Mouse (Mus musculus) c-Kit-positive CD71-positive TER-119-positive erythroid progenitor cells, embryonic 14.5 days (primary cell): Measurements from ENCODE around the gene Sema5a.
"Not testable (repeated sequence)": the region's sequence is repeated elsewhere in the genome, so short reads cannot be mapped to it uniquely, and the experiment has no call there.

Experiments used
- DNase-seq: peaks from one replicate; pipeline ENCODE4 v3.0.0-alpha.2; 2013; ENCODE audit warnings: low spot score

The Sema5a gene

GRCm38 (mm10) chr15:32244344-32244955 is at the start of gene Sema5a:
TSS of gene Sema5a (plus strand) at chr15:32244810.
- peak; percentile 14 for DNase-seq

GRCm38 (mm10) chr15:32198076-32198475 is 46.5 kb upstream of the Sema5a start:
- DNase-seq: no peak

GRCm38 (mm10) chr15:32198561-32198960 is 46.0 kb upstream of the Sema5a start:
- no peak for DNase-seq

GRCm38 (mm10) chr15:32203242-32203641 is 41.4 kb upstream of the Sema5a start:
- DNase-seq: no peak

GRCm38 (mm10) chr15:32204908-32205307 is 39.7 kb upstream of the Sema5a start:
- DNase-seq: no peak

GRCm38 (mm10) chr15:32214687-32215086 is 29.9 kb upstream of the Sema5a start:
- DNase-seq: not testable (repeated sequence)

GRCm38 (mm10) chr15:32223028-32223427 is 21.6 kb upstream of the Sema5a start:
- no peak for DNase-seq

- DNase-seq: no peak
These were observed 19.2 kb upstream of the Sema5a start for GRCm38 (mm10) chr15:32225394-32225793.

GRCm38 (mm10) chr15:32226381-32226780 is 18.2 kb upstream of the Sema5a start:
- no peak for DNase-seq

GRCm38 (mm10) chr15:32226888-32227395 is 17.7 kb upstream of the Sema5a start:
- no peak for DNase-seq

- no peak for DNase-seq
These were observed 14.5 kb upstream of the Sema5a start for GRCm38 (mm10) chr15:32230066-32230465.

- DNase-seq: no peak
These were observed 12.4 kb upstream of the Sema5a start for GRCm38 (mm10) chr15:32232189-32232588.

- not testable (repeated sequence) for DNase-seq
These were observed 11.9 kb upstream of the Sema5a start for GRCm38 (mm10) chr15:32232666-32233141.

- DNase-seq: no peak
These were observed 11.2 kb upstream of the Sema5a start for GRCm38 (mm10) chr15:32233451-32233850.

GRCm38 (mm10) chr15:32239099-32239498 is 5.5 kb upstream of the Sema5a start:
- DNase-seq: no peak

GRCm38 (mm10) chr15:32240159-32240558 is 4.5 kb upstream of the Sema5a start:
- DNase-seq: no peak

GRCm38 (mm10) chr15:32241666-32242065 is 2.9 kb upstream of the Sema5a start:
- no peak for DNase-seq

- no peak for DNase-seq
These were observed 1.4 kb upstream of the Sema5a start for GRCm38 (mm10) chr15:32243096-32243785.

- DNase-seq: no peak
These were observed 786 bp upstream of the Sema5a start for GRCm38 (mm10) chr15:32243824-32244223.

- DNase-seq: no peak
These were observed 586 bp downstream of the Sema5a start for GRCm38 (mm10) chr15:32244956-32245836.

- DNase-seq: no peak
These were observed 1.4 kb downstream of the Sema5a start for GRCm38 (mm10) chr15:32245837-32246670.
